Mouse (Mus musculus): ENCODE measurements around the gene Olfr1049.
"Not testable (repeated sequence)": the region's sequence is repeated elsewhere in the genome, so short reads cannot be mapped to it uniquely, and the experiment has no call there.

- TF ChIP-seq CTCF (IDR thresholded peaks at IDR 0.05; ENCODE audit: borderline replicate concordance, insufficient read depth, low read length); POLR2A (IDR thresholded peaks at IDR 0.05; ENCODE audit: low read depth, low read length): not testable (repeated sequence)
These were observed at the start of gene Olfr1049 for GRCm38 (mm10) chr2:86258228-86258627.

Data from embryonic fibroblast, embryonic 13.5 days (primary cell).